Mouse (Mus musculus) olfactory bulb, adult 2 months (tissue): Measurements from ENCODE around the gene M1ap. TPM values are rescaled to one million over a fixed set of nuclear protein-coding genes. Genes with fewer than 3 reads are reported as not detected.

Experiments used
- H3K27ac ChIP-seq: fragments of 200-500 bp; 2 replicates; pipeline ENCODE4 v1.5.1; 2012; ENCODE audit warnings: low read depth, low read length; ENCODE audit not compliant: insufficient read depth
- H3K4me1 ChIP-seq: fragments of 200-500 bp; 2 replicates; pipeline ENCODE4 v1.6.1; 2012; ENCODE audit warnings: low read length; ENCODE audit not compliant: control insufficient read depth, insufficient read depth
- H3K4me3 ChIP-seq: fragments of 200-500 bp; 2 replicates; pipeline ENCODE4 v1.5.1; 2012; ENCODE audit warnings: mild to moderate bottlenecking, low read depth, low read length, moderate library complexity; ENCODE audit not compliant: insufficient read depth
- CTCF ChIP-seq: fragments of 200-500 bp; IDR thresholded peaks from 2 replicates; pipeline ENCODE4 v1.5.1; 2012; ENCODE audit warnings: low read depth, mild to moderate bottlenecking, low read length, moderate library complexity; ENCODE audit not compliant: insufficient read depth
- POLR2A ChIP-seq: fragments of 200-500 bp; IDR thresholded peaks from 2 replicates; pipeline ENCODE4 v1.6.1; 2012; ENCODE audit warnings: mild to moderate bottlenecking, low read depth, low read length, moderate library complexity; ENCODE audit not compliant: insufficient read depth
- WGBS: fragments of 180-500 bp; shearing (Covaris S2); methylation state at CpG from one replicate; pipeline ENCODE4 v1.1.7; 2018; 5-methylcytosine and 5-hydroxymethylcytosine counted together
- polyA plus RNA-seq: library from polyadenylated mRNA; stranded (reverse); fragments of >200 nt; gene quantifications from 2 replicates; pipeline ENCODE4 v1.2.4, GENCODE M21; 2012; ENCODE audit warnings: low replicate concordance; ENCODE audit not compliant: missing spikeins, insufficient read depth, insufficient read length

M1ap gene
- polyA plus RNA-seq, 1 experiment = not detected

GRCm38 (mm10) chr6:82925005-82925404 lies 21.7 kb upstream of the M1ap start:
- WGBS = 71% methylated on average over 3 of the region's 3 CpGs
- TF ChIP-seq CTCF (no peak), POLR2A (no peak)
- no peaks in the 10 kb centered on the region for H3K4me1 ChIP-seq
- no peak overlapping the region for H3K27ac ChIP-seq
- no peak overlapping the region for H3K4me3 ChIP-seq

GRCm38 (mm10) chr6:82926106-82926505 lies 20.6 kb upstream of the M1ap start:
- Histone ChIP-seq H3K27ac (no peak overlapping the region), H3K4me1 (no peaks in the 10 kb centered on the region), H3K4me3 (no peak overlapping the region)
- WGBS = 86% methylated on average over 10 of the region's 10 CpGs
- TF ChIP-seq CTCF (no peak), POLR2A (no peak)

- 63% methylated on average over 7 of the region's 7 CpGs for WGBS
- Histone ChIP-seq H3K27ac (no peak overlapping the region), H3K4me3 (no peak overlapping the region), H3K4me1 (no peaks in the 10 kb centered on the region)
- TF ChIP-seq CTCF (no peak), POLR2A (no peak)
These were observed 20.2 kb upstream of the M1ap start for GRCm38 (mm10) chr6:82926528-82926927.

- WGBS = 80% methylated on average over 5 of the region's 5 CpGs
- Histone ChIP-seq H3K4me1 (no peaks in the 10 kb centered on the region), H3K27ac (no peak overlapping the region), H3K4me3 (no peak overlapping the region)
- no peak for TF ChIP-seq CTCF
- no peak for TF ChIP-seq POLR2A
These were observed 19.1 kb upstream of the M1ap start for GRCm38 (mm10) chr6:82927617-82928016.

- WGBS = 87% methylated on average over 3 of the region's 3 CpGs
- Histone ChIP-seq H3K4me1 (peaks cover 6% of the 10 kb centered on the region; the same call in 1 of the 2 replicates), H3K27ac (no peak overlapping the region), H3K4me3 (no peak overlapping the region)
- TF ChIP-seq CTCF = no peak
- TF ChIP-seq POLR2A = no peak
These were observed 12.0 kb upstream of the M1ap start for GRCm38 (mm10) chr6:82934616-82935230.

GRCm38 (mm10) chr6:82939167-82939912 lies 7.4 kb upstream of the M1ap start, which contains the start of gene Sema4f:
TSS of gene Sema4f (minus strand) at chr6:82939769.
- H3K27ac ChIP-seq = no peak within 1 kb of the TSS
- peaks cover 6% of the 10 kb centered on the region; the same call in 1 of the 2 replicates for H3K4me1 ChIP-seq
- TF ChIP-seq CTCF (no peak), POLR2A (peak; percentile 84)
- peak within 1 kb of the TSS; percentile 95 for H3K4me3 ChIP-seq
- WGBS = 2% methylated on average over 44 of the region's 44 CpGs

- WGBS = 70% methylated on average over 3 of the region's 3 CpGs
These were observed 5.9 kb upstream of the M1ap start for GRCm38 (mm10) chr6:82940765-82941164.

GRCm38 (mm10) chr6:82945750-82946149 lies 952 bp upstream of the M1ap start:
- no peak for TF ChIP-seq CTCF
- TF ChIP-seq POLR2A = no peak
- Histone ChIP-seq H3K4me1 (no peaks in the 10 kb centered on the region), H3K27ac (no peak overlapping the region), H3K4me3 (no peak overlapping the region)
- 47% methylated on average over 6 of the region's 6 CpGs for WGBS

More at GRCm38 (mm10) chr6:82940765-82941164, 5.9 kb upstream of the M1ap start:
- H3K27ac ChIP-seq = no peak overlapping the region
- peaks cover 6% of the 10 kb centered on the region; the same call in 1 of the 2 replicates for H3K4me1 ChIP-seq
- no peak for TF ChIP-seq POLR2A
- no peak for TF ChIP-seq CTCF
- H3K4me3 ChIP-seq = no peak overlapping the region

- Histone ChIP-seq H3K27ac (no peak overlapping the region), H3K4me3 (no peak overlapping the region), H3K4me1 (no peaks in the 10 kb centered on the region)
- no peak for TF ChIP-seq POLR2A
- no peak for TF ChIP-seq CTCF
- 75% methylated on average over 4 of the region's 4 CpGs for WGBS
These were observed 10.0 kb downstream of the M1ap start for GRCm38 (mm10) chr6:82956553-82957251.
